Mouse (Mus musculus): Measurements from ENCODE around the gene Sept6. TPM values are rescaled to one million over a fixed set of nuclear protein-coding genes. Genes with fewer than 3 reads are reported as not detected.

The Sept6 gene
- polyA plus RNA-seq, 1 experiment from 2014 or later: 23.5 TPM

GRCm38 (mm10) chrX:36974905-36975304 lies 16.7 kb downstream of the Sept6 start:
- no peak overlapping the region for H3K27ac ChIP-seq (ENCODE audit: low read length)
- H3K4me1 ChIP-seq (ENCODE audit: insufficient read depth, low read length): no peaks in the 10 kb centered on the region
- no peak for ATAC-seq (ENCODE audit: low FRiP score, low TSS enrichment)
- H3K4me2 ChIP-seq (replicated peaks; ENCODE audit: low read depth, low read length): no peak overlapping the region
- no peaks in the 10 kb centered on the region for H3K27me3 ChIP-seq (ENCODE audit: insufficient read depth, low read length)
- H3K4me3 ChIP-seq (ENCODE audit: low read length): no peak overlapping the region
- WGBS: 49% methylated on average over 5 of the region's 5 CpGs
- no peak overlapping the region for H3K9ac ChIP-seq (replicated peaks; ENCODE audit: low read length)
- H3K9me3 ChIP-seq (ENCODE audit: low read length): no peaks in the 10 kb centered on the region
- H3K36me3 ChIP-seq (ENCODE audit: insufficient read depth, low read length): no peaks in the 10 kb centered on the region

GRCm38 (mm10) chrX:36972951-36973471 lies 18.6 kb downstream of the Sept6 start:
- WGBS: 81% methylated on average over 5 of the region's 5 CpGs
- H3K27ac ChIP-seq (ENCODE audit: low read length): no peak overlapping the region
- no peak overlapping the region for H3K4me3 ChIP-seq (ENCODE audit: low read length)
- H3K4me2 ChIP-seq (replicated peaks; ENCODE audit: low read depth, low read length): no peak overlapping the region
- no peaks in the 10 kb centered on the region for H3K36me3 ChIP-seq (ENCODE audit: insufficient read depth, low read length)
- H3K4me1 ChIP-seq (ENCODE audit: insufficient read depth, low read length): no peaks in the 10 kb centered on the region
- ATAC-seq (ENCODE audit: low FRiP score, low TSS enrichment): no peak
- H3K27me3 ChIP-seq (ENCODE audit: insufficient read depth, low read length): no peaks in the 10 kb centered on the region
- no peaks in the 10 kb centered on the region for H3K9me3 ChIP-seq (ENCODE audit: low read length)
- no peak overlapping the region for H3K9ac ChIP-seq (replicated peaks; ENCODE audit: low read length)

GRCm38 (mm10) chrX:36971156-36971555 lies 20.4 kb downstream of the Sept6 start:
- no peak overlapping the region for H3K27ac ChIP-seq (ENCODE audit: low read length)
- H3K4me1 ChIP-seq (ENCODE audit: insufficient read depth, low read length): no peaks in the 10 kb centered on the region
- no peaks in the 10 kb centered on the region for H3K27me3 ChIP-seq (ENCODE audit: insufficient read depth, low read length)
- H3K9ac ChIP-seq (replicated peaks; ENCODE audit: low read length): no peak overlapping the region
- no peak for ATAC-seq (ENCODE audit: low FRiP score, low TSS enrichment)
- H3K4me3 ChIP-seq (ENCODE audit: low read length): no peak overlapping the region
- no peak overlapping the region for H3K4me2 ChIP-seq (replicated peaks; ENCODE audit: low read depth, low read length)
- H3K9me3 ChIP-seq (ENCODE audit: low read length): no peaks in the 10 kb centered on the region
- H3K36me3 ChIP-seq (ENCODE audit: insufficient read depth, low read length): no peaks in the 10 kb centered on the region
- 84% methylated on average over 4 of the region's 4 CpGs for WGBS

- no peak overlapping the region for H3K9ac ChIP-seq (replicated peaks; ENCODE audit: low read length)
- H3K36me3 ChIP-seq (ENCODE audit: insufficient read depth, low read length): no peaks in the 10 kb centered on the region
- no peaks in the 10 kb centered on the region for H3K27me3 ChIP-seq (ENCODE audit: insufficient read depth, low read length)
- 48% methylated on average over 4 of the region's 4 CpGs for WGBS
- no peak for ATAC-seq (ENCODE audit: low FRiP score, low TSS enrichment)
- H3K27ac ChIP-seq (ENCODE audit: low read length): no peak overlapping the region
- no peak overlapping the region for H3K4me3 ChIP-seq (ENCODE audit: low read length)
- no peaks in the 10 kb centered on the region for H3K4me1 ChIP-seq (ENCODE audit: insufficient read depth, low read length)
- no peak overlapping the region for H3K4me2 ChIP-seq (replicated peaks; ENCODE audit: low read depth, low read length)
- H3K9me3 ChIP-seq (ENCODE audit: low read length): no peaks in the 10 kb centered on the region
Observed at GRCm38 (mm10) chrX:36969501-36969900, 22.1 kb downstream of the Sept6 start.

GRCm38 (mm10) chrX:36956674-36957073 lies 34.9 kb downstream of the Sept6 start:
- no peak overlapping the region for H3K9ac ChIP-seq (replicated peaks; ENCODE audit: low read length)
- WGBS: 92% methylated on average over 2 of the region's 2 CpGs
- H3K27me3 ChIP-seq (ENCODE audit: insufficient read depth, low read length): no peaks in the 10 kb centered on the region
- no peak for ATAC-seq (ENCODE audit: low FRiP score, low TSS enrichment)
- H3K36me3 ChIP-seq (ENCODE audit: insufficient read depth, low read length): no peaks in the 10 kb centered on the region
- H3K27ac ChIP-seq (ENCODE audit: low read length): no peak overlapping the region
- no peak overlapping the region for H3K4me3 ChIP-seq (ENCODE audit: low read length)
- H3K9me3 ChIP-seq (ENCODE audit: low read length): no peaks in the 10 kb centered on the region
- H3K4me2 ChIP-seq (replicated peaks; ENCODE audit: low read depth, low read length): no peak overlapping the region
- no peaks in the 10 kb centered on the region for H3K4me1 ChIP-seq (ENCODE audit: insufficient read depth, low read length)

GRCm38 (mm10) chrX:36941106-36941505 lies 50.5 kb downstream of the Sept6 start:
- Histone ChIP-seq H3K9me3 (ENCODE audit: low read length) (0 out of 2 replicates have a peak, but pooled peaks cover 3% of the 10 kb centered on the region), H3K4me1 (ENCODE audit: insufficient read depth, low read length) (no peaks in the 10 kb centered on the region), H3K27ac (ENCODE audit: low read length) (no peak overlapping the region), H3K27me3 (ENCODE audit: insufficient read depth, low read length) (no peaks in the 10 kb centered on the region), H3K9ac (replicated peaks; ENCODE audit: low read length) (no peak overlapping the region), H3K36me3 (ENCODE audit: insufficient read depth, low read length) (peaks cover 6% of the 10 kb centered on the region; the same call in 1 of the 2 replicates), H3K4me2 (replicated peaks; ENCODE audit: low read depth, low read length) (no peak overlapping the region), H3K4me3 (ENCODE audit: low read length) (no peak overlapping the region)
- WGBS: 77% methylated on average over 3 of the region's 3 CpGs
- ATAC-seq (ENCODE audit: low FRiP score, low TSS enrichment): no peak

- 0 out of 2 replicates have a peak, but pooled peaks have one; percentile 39 for ATAC-seq (ENCODE audit: low FRiP score, low TSS enrichment)
- Histone ChIP-seq H3K9me3 (ENCODE audit: low read length) (0 out of 2 replicates have a peak, but pooled peaks cover 3% of the 10 kb centered on the region), H3K4me2 (replicated peaks; ENCODE audit: low read depth, low read length) (no peak overlapping the region), H3K27ac (ENCODE audit: low read length) (no peak overlapping the region), H3K36me3 (ENCODE audit: insufficient read depth, low read length) (peaks cover 6% of the 10 kb centered on the region; the same call in 1 of the 2 replicates), H3K9ac (replicated peaks; ENCODE audit: low read length) (no peak overlapping the region), H3K4me3 (ENCODE audit: low read length) (no peak overlapping the region), H3K27me3 (ENCODE audit: insufficient read depth, low read length) (no peaks in the 10 kb centered on the region), H3K4me1 (ENCODE audit: insufficient read depth, low read length) (no peaks in the 10 kb centered on the region)
- WGBS: 72% methylated on average over 4 of the region's 4 CpGs
Observed at GRCm38 (mm10) chrX:36939806-36940413, 51.7 kb downstream of the Sept6 start.

- ATAC-seq (ENCODE audit: low FRiP score, low TSS enrichment): peak; percentile 69; the same call in 1 of the 2 replicates
- no peak overlapping the region for H3K4me3 ChIP-seq (ENCODE audit: low read length)
- no peak overlapping the region for H3K4me2 ChIP-seq (replicated peaks; ENCODE audit: low read depth, low read length)
- H3K36me3 ChIP-seq (ENCODE audit: insufficient read depth, low read length): no peaks in the 10 kb centered on the region
- H3K27me3 ChIP-seq (ENCODE audit: insufficient read depth, low read length): no peaks in the 10 kb centered on the region
- H3K9ac ChIP-seq (replicated peaks; ENCODE audit: low read length): no peak overlapping the region
- H3K9me3 ChIP-seq (ENCODE audit: low read length): no peaks in the 10 kb centered on the region
- no peak overlapping the region for H3K27ac ChIP-seq (ENCODE audit: low read length)
- no peaks in the 10 kb centered on the region for H3K4me1 ChIP-seq (ENCODE audit: insufficient read depth, low read length)
- 56% methylated on average over 7 of the region's 7 CpGs for WGBS
Observed at GRCm38 (mm10) chrX:36935326-36935966, 56.1 kb downstream of the Sept6 start.

- H3K27me3 ChIP-seq (ENCODE audit: insufficient read depth, low read length): no peaks in the 10 kb centered on the region
- no peak overlapping the region for H3K27ac ChIP-seq (ENCODE audit: low read length)
- no peak overlapping the region for H3K4me3 ChIP-seq (ENCODE audit: low read length)
- ATAC-seq (ENCODE audit: low FRiP score, low TSS enrichment): no peak
- H3K4me2 ChIP-seq (replicated peaks; ENCODE audit: low read depth, low read length): no peak overlapping the region
- no peaks in the 10 kb centered on the region for H3K4me1 ChIP-seq (ENCODE audit: insufficient read depth, low read length)
- no peak overlapping the region for H3K9ac ChIP-seq (replicated peaks; ENCODE audit: low read length)
- no peaks in the 10 kb centered on the region for H3K36me3 ChIP-seq (ENCODE audit: insufficient read depth, low read length)
- no peaks in the 10 kb centered on the region for H3K9me3 ChIP-seq (ENCODE audit: low read length)
- 47% methylated on average over 1 of the region's 1 CpGs for WGBS
Observed at GRCm38 (mm10) chrX:36930574-36930973, 61.0 kb downstream of the Sept6 start.

GRCm38 (mm10) chrX:36929694-36930093 lies 61.9 kb downstream of the Sept6 start:
- Histone ChIP-seq H3K36me3 (ENCODE audit: insufficient read depth, low read length) (no peaks in the 10 kb centered on the region), H3K27ac (ENCODE audit: low read length) (no peak overlapping the region), H3K4me1 (ENCODE audit: insufficient read depth, low read length) (no peaks in the 10 kb centered on the region), H3K27me3 (ENCODE audit: insufficient read depth, low read length) (no peaks in the 10 kb centered on the region), H3K4me2 (replicated peaks; ENCODE audit: low read depth, low read length) (no peak overlapping the region), H3K9me3 (ENCODE audit: low read length) (no peaks in the 10 kb centered on the region), H3K4me3 (ENCODE audit: low read length) (no peak overlapping the region), H3K9ac (replicated peaks; ENCODE audit: low read length) (no peak overlapping the region)
- no peak for ATAC-seq (ENCODE audit: low FRiP score, low TSS enrichment)
- 69% methylated on average over 4 of the region's 4 CpGs for WGBS

Data from kidney, embryonic 16.5 days (tissue).